Mouse (Mus musculus): ENCODE data around the gene Gpr176. TPM values are rescaled to one million over a fixed set of nuclear protein-coding genes. Genes with fewer than 3 reads are reported as not detected.

Gene Gpr176
- total RNA-seq, 2 experiments from 2014 or later = 0.19 to 0.20 TPM

- intact Hi-C loops (cut with DNase I) = no loop called here
- DNase-seq = peak; percentile 57 to 67
Observed at GRCm38 (mm10) chr2:118256621-118257053, 116.6 kb downstream of the Gpr176 start, which contains the start of gene Fsip1. Gene Fsip1 (minus strand): TSS chr2:118256966.

DNA sequence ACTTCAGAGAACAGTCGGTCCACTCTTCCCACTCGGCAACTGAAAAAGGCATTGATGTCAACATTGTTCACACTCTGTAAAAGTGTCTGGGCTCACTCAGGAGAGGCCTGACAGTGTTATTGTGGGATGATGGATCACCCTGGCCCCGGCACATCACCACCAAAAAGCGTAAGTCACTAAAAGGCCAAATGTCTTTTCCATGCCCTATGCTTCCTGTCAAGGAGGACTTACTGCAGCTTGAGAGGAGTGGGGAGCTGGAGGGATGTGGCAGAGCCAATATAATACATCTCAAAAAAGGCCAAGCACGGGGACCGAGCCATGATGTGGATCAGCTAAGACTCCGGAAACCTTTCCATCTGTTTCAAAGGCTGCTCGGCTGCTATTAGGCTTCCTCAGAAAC lies 118.7 kb downstream of the Gpr176 start:
- intact Hi-C loops (cut with DNase I) = no loop called here
- no peak for DNase-seq

DNA sequence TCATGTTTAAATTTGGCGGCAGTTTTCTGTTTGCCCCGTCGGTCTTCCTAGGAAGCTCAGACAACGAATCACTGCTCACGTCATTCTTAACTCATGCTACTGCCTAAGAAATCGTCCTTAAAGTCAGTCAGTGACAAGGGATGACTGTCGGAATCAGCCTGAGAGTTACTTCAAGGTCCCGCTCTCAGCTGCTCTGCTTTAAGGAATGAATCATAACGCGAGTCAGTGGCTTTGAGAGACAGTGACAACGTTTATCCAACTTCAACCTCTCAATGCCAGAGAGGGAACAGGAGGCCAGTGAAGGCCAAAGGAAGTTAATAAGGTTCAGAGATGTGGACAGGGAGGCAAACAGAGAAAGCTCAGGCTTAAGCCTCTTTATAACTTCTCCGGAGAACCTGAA lies 124.3 kb downstream of the Gpr176 start:
- intact Hi-C loops (cut with DNase I) = loop anchor here (5.0 kb wide), 1 partner anchor 137 kb away; the partner anchor contains the start of gene Thbs1
- DNase-seq = no peak

DNA sequence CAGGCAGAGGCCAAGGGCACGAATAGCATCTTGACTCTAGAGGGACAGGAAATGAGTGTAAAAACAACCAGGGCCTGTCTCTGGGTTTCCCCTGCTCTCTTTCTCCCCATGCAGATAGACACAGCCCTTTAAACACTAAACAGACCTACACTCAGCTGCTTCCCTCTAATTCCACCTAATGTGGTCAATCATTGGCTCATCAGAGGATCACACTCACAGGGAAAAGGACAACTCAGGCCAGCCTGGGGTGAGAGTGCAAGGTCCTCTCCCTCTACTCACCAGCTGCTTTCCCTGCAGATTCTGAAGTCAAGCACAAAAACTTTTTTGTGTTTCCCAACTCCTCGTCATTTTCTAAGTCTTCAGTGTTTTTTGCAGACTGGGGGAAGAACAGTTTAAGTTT lies 125.2 kb downstream of the Gpr176 start:
- intact Hi-C loops (cut with DNase I) = loop anchor here (5.0 kb wide), 1 partner anchor 136 kb away; the partner anchor contains the start of gene Thbs1
- DNase-seq = no peak

GRCm38 (mm10) chr2:118245914-118246313 lies 127.3 kb downstream of the Gpr176 start:
- intact Hi-C loops (cut with DNase I) = loop anchor here (1.0 to 5.0 kb wide), 2 partner anchors 46 to 134 kb away; partner anchors contain the start of gene Thbs1
- peak; percentile 74 to 86 for DNase-seq

GRCm38 (mm10) chr2:118236196-118236595 lies 137.0 kb downstream of the Gpr176 start:
- no peak for DNase-seq
- intact Hi-C loops (cut with DNase I) = no loop called here

- intact Hi-C loops (cut with DNase I) = no loop called here
- no peak for DNase-seq
Observed at GRCm38 (mm10) chr2:118235614-118236013, 137.6 kb downstream of the Gpr176 start.

GRCm38 (mm10) chr2:118230544-118230943 lies 142.7 kb downstream of the Gpr176 start:
- DNase-seq = no peak
- intact Hi-C loops (cut with DNase I) = no loop called here

- intact Hi-C loops (cut with DNase I) = no loop called here
- no peak for DNase-seq
Observed at GRCm38 (mm10) chr2:118228486-118229079, 144.6 kb downstream of the Gpr176 start.

Small RNA genes lying within 50 kb of the gene (microRNA-seq; reads per million reads assigned to microRNA genes)
- 0 reads per million in 2 experiments for gene Gm22800

Other genes with a start within 250 kb of the Gpr176 start
- under 1 TPM in 1 of 2 experiments, not detected in 1; 0.17 TPM for gene Fsip1, start 116.5 kb downstream of the Gpr176 start, total RNA-seq (2021)
- gene Eif2ak4, start 15.2 kb upstream of the Gpr176 start, total RNA-seq (2021) = 1 to 10 TPM; 9.2 to 9.3 TPM
- gene Srp14, start 106.3 kb upstream of the Gpr176 start, total RNA-seq (2021) = 100 to 1,000 TPM; 113 to 115 TPM
- 10 to 100 TPM; 18.6 to 21.7 TPM for gene Bmf, start 176.3 kb upstream of the Gpr176 start, total RNA-seq (2021)
- 1 to 10 TPM; 3.8 to 8.5 TPM for gene Bub1b, start 224.8 kb upstream of the Gpr176 start, total RNA-seq (2021)